Mouse (Mus musculus) layer of hippocampus, adult 2 months (tissue): ENCODE measurements around the gene Akr1c19. TPM values are rescaled to one million over a fixed set of nuclear protein-coding genes. Genes with fewer than 3 reads are reported as not detected.

ENCODE experiments used
- DNase-seq, 2 experiments: peaks; one replicate each; pipeline ENCODE4 v3.0.0; 2022; ENCODE audit warnings: low spot score in 2 of 2
- H3K27ac ChIP-seq: fragments of 200-600 bp; 2 replicates; pipeline ENCODE4 v1.8.1; 2022
- H3K4me3 ChIP-seq: fragments of 200-600 bp; 2 replicates; pipeline ENCODE4 v1.8.1; 2022; ENCODE audit warnings: mild to moderate bottlenecking
- CTCF ChIP-seq: fragments of 200-600 bp; conservative IDR thresholded peaks from 2 replicates; pipeline ENCODE4 v1.8.1; 2022; ENCODE audit warnings: antibody characterized with exemption, mild to moderate bottlenecking, moderate library complexity
- total RNA-seq, 2 experiments: library from RNA; stranded (reverse); gene quantifications; 2 replicates each; pipeline ENCODE4 v1.2.3; 2021

The Akr1c19 gene
- total RNA-seq, 2 experiments from 2014 or later, result not detected

DNA sequence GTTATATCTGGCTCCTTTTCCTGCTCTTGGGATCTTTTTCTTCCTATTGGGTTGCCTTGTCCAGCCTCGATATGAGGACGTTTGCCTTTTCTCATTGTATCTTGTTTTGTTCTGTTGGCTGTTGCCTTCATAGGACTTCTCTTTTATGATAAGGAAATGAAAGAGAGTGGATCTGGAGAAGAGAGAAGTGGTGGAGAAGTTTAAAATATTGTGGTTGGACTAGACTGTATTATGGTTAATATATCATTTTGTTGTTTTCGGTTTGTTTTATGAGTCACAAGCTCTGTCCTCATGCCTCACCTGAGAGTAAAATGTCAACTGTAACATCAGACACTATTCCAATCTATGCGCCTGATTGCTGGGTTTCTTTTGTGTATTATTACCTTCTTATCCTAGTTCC lies 68.5 kb downstream of the Akr1c19 start:
- Histone ChIP-seq H3K27ac (no peak overlapping the region), H3K4me3 (no peak overlapping the region)
- no peak for DNase-seq
- no peak for TF ChIP-seq CTCF

Other genes with a start within 250 kb of the Akr1c19 start
- 1 to 10 TPM in 1 of 2 experiments, under 1 TPM in 1; 0.88 to 1.1 TPM for gene Akr1c14, start 179.7 kb upstream of the Akr1c19 start, total RNA-seq
- 1 to 10 TPM; 1.8 to 2.0 TPM for gene Akr1c18, start 78.0 kb upstream of the Akr1c19 start, total RNA-seq
- gene Akr1c13, start 37.5 kb upstream of the Akr1c19 start, total RNA-seq, result under 1 TPM; 0.47 to 0.51 TPM
- gene Akr1c12, start 50.7 kb downstream of the Akr1c19 start, total RNA-seq, result not detected
- not detected for gene Akr1c6, start 205.6 kb downstream of the Akr1c19 start, total RNA-seq